Comparison of ENCODE assay signal across 27 mouse cellular contexts in the genomic region with DNA sequence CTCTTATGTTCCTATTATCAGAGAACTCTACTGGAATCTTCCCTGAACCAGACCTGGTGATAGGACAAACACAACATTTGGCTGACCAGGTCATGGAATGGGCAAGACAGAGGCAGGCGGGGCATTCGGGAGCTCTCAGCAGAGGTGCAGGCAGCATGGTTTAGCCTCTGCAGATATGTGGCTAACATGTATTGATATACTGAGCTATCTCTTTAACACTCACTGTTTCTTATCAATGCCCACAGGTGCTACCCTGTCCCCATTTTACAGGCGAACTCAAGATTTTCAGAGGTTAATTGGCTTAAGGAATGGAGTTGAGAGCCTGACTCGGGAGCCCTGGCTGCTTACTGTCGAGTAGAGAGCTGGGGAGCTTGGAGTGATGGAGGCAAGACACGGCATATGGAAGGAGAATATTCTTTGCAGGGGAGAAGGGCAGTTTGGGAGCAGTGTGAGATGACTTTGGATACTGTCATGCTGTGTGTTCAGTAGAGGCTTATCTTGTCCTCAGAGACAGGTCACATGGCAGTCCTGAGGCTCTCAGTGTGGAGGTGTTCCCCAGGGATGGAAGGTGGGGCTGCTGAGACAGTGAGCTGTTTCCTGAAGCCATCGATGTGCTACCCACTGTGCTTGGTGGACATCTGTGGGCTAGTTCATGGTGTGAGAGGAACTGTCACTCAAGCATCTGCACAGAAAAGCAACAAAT.
DNase-seq lines count a peak whose midpoint lies in the region; ATAC-seq and TF ChIP-seq lines count a peak whose summit lies in the region.
"Had no signal": no experiment of that assay in that cellular context is flagged by ENCODE, and none has a peak within 500 bp of the region (broad histone marks: within the 10 kb centered on the region; RNA-seq: fewer than 3 reads in every experiment).

No protein-coding gene starts in this region.

- no peaks in the 10 kb centered on the region for H3K36me3 ChIP-seq in liver, embryonic 12.5 days
- no peaks in the 10 kb centered on the region for H3K36me3 ChIP-seq in liver, postnatal 0 days (replicated peaks; ENCODE audit: insufficient read depth, low read length)
- H3K36me3 ChIP-seq in MEL (ENCODE audit: control insufficient read depth in 1 of 2, insufficient read depth in 2 of 2, low read length in 2 of 2) = no peaks in the 10 kb centered on the region
- no peaks in the 10 kb centered on the region for H3K36me3 ChIP-seq in liver, embryonic 14.5 days (replicated peaks; ENCODE audit: control insufficient read depth, insufficient read depth, low read depth)
- H3K36me3 ChIP-seq in forebrain, embryonic 13.5 days (ENCODE audit: poor library complexity, severe bottlenecking) = no peaks in the 10 kb centered on the region
- H3K36me3 ChIP-seq: embryonic facial prominence, embryonic 12.5 days; embryonic facial prominence, embryonic 15.5 days; forebrain, embryonic 15.5 days; heart, embryonic 12.5 days; heart, embryonic 15.5 days; hindbrain, embryonic 10.5 days; hindbrain, embryonic 13.5 days had no signal

- no peak for TF ChIP-seq CTCF in liver, postnatal 0 days (IDR thresholded peaks at IDR 0.05; ENCODE audit: low read depth)
- TF ChIP-seq CTCF in MEL (IDR thresholded peaks at IDR 0.05 in 2 of 3, conservative IDR thresholded peaks at IDR 0.05 in 1 of 3; ENCODE audit: control insufficient read depth in 1 of 3, insufficient read depth in 1 of 3, low read depth in 2 of 3, low read length in 3 of 3, poor library complexity in 1 of 3, severe bottlenecking in 1 of 3) = no peak
- TF ChIP-seq CTCF in liver, embryonic 14.5 days (IDR thresholded peaks at IDR 0.05; ENCODE audit: low read depth) = no peak

- no peak overlapping the region for H3K4me3 ChIP-seq in liver, embryonic 12.5 days
- no peak overlapping the region for H3K4me3 ChIP-seq in liver, postnatal 0 days (ENCODE audit: low read depth, low read length)
- no peak overlapping the region for H3K4me3 ChIP-seq in MEL (ENCODE audit: control insufficient read depth in 1 of 2, insufficient read depth in 1 of 2, low read depth in 2 of 2, low read length in 2 of 2)
- H3K4me3 ChIP-seq in liver, embryonic 14.5 days (ENCODE audit: insufficient read depth in 1 of 2, low read depth in 2 of 2, low read length in 2 of 2) = no peak overlapping the region
- H3K4me3 ChIP-seq in forebrain, embryonic 13.5 days = no peak overlapping the region
- H3K4me3 ChIP-seq: embryonic facial prominence, embryonic 12.5 days; embryonic facial prominence, embryonic 15.5 days; forebrain, embryonic 15.5 days; heart, embryonic 12.5 days; heart, embryonic 15.5 days; hindbrain, embryonic 10.5 days; hindbrain, embryonic 13.5 days had no signal

- no peak for DNase-seq in liver, postnatal 0 days
- DNase-seq in MEL (ENCODE audit: low read depth, low spot score) = peak; percentile 12
- DNase-seq in liver, embryonic 14.5 days (ENCODE audit: low read depth in 3 of 3, low spot score in 3 of 3) = no peak
- DNase-seq: adrenal gland, postnatal 10 days; adrenal gland, postnatal 36 days; B cell, adult 2 months; cerebellum, adult 11 months; cerebellum, adult 2 months; cerebellum, adult 9-11 months; cerebellum, postnatal 25 days; gastrocnemius, postnatal 25 days; heart, adult 18-20 months; heart, postnatal 10 days; heart, postnatal 36 days had no signal

- TF ChIP-seq EP300 in liver, postnatal 0 days (IDR thresholded peaks at IDR 0.05; ENCODE audit: low read depth) = no peak
- no peak for TF ChIP-seq EP300 in MEL (IDR thresholded peaks at IDR 0.05; ENCODE audit: low read depth in 1 of 2, low read length in 2 of 2)
- no peak for TF ChIP-seq EP300 in liver, embryonic 14.5 days (IDR thresholded peaks at IDR 0.05; ENCODE audit: low read depth)

- H3K4me2 ChIP-seq in liver, embryonic 12.5 days = no peak overlapping the region
- no peak overlapping the region for H3K4me2 ChIP-seq in liver, postnatal 0 days (ENCODE audit: low read depth, low read length)
- no peak overlapping the region for H3K4me2 ChIP-seq in liver, embryonic 14.5 days (ENCODE audit: low read depth)
- no peak overlapping the region for H3K4me2 ChIP-seq in forebrain, embryonic 13.5 days
- H3K4me2 ChIP-seq: embryonic facial prominence, embryonic 12.5 days; embryonic facial prominence, embryonic 15.5 days; forebrain, embryonic 15.5 days; heart, embryonic 12.5 days; heart, embryonic 15.5 days; hindbrain, embryonic 13.5 days had no signal

- no peak for TF ChIP-seq POLR2A in MEL (IDR thresholded peaks at IDR 0.05; ENCODE audit: control insufficient read depth in 1 of 2, insufficient read depth in 1 of 2, low read depth in 1 of 2, low read length in 2 of 2, poor library complexity in 1 of 2)

- H3K79me2 ChIP-seq in MEL (ENCODE audit: control insufficient read depth, insufficient read depth, low read length, poor library complexity) = no peaks in the 10 kb centered on the region

- no peak overlapping the region for H3K9ac ChIP-seq in liver, embryonic 12.5 days
- no peak overlapping the region for H3K9ac ChIP-seq in liver, postnatal 0 days (replicated peaks)
- no peak overlapping the region for H3K9ac ChIP-seq in MEL (ENCODE audit: control insufficient read depth, low read depth, low read length, poor library complexity, severe bottlenecking)
- H3K9ac ChIP-seq in liver, embryonic 14.5 days (replicated peaks) = no peak overlapping the region
- no peak overlapping the region for H3K9ac ChIP-seq in forebrain, embryonic 13.5 days
- H3K9ac ChIP-seq: embryonic facial prominence, embryonic 12.5 days; embryonic facial prominence, embryonic 15.5 days; forebrain, embryonic 15.5 days; heart, embryonic 12.5 days; heart, embryonic 15.5 days; hindbrain, embryonic 13.5 days had no signal

- H3K4me1 ChIP-seq in liver, embryonic 12.5 days = peaks cover 16% of the 10 kb centered on the region
- H3K4me1 ChIP-seq in liver, postnatal 0 days (ENCODE audit: insufficient read depth) = no peaks in the 10 kb centered on the region
- peaks cover 0 to 2% of the 10 kb centered on the region in 2 experiments; a peak in 2 of 4 replicates for H3K4me1 ChIP-seq in MEL (ENCODE audit: control insufficient read depth in 1 of 2, insufficient read depth in 2 of 2, low read length in 2 of 2)
- H3K4me1 ChIP-seq in liver, embryonic 14.5 days (replicated peaks; ENCODE audit: control insufficient read depth in 2 of 2, insufficient read depth in 2 of 2, low read length in 1 of 2) = peaks cover 0 to 5% of the 10 kb centered on the region in 2 experiments; a peak in 3 of 4 replicates
- H3K4me1 ChIP-seq in forebrain, embryonic 13.5 days = no peaks in the 10 kb centered on the region
- H3K4me1 ChIP-seq: embryonic facial prominence, embryonic 12.5 days; embryonic facial prominence, embryonic 15.5 days; forebrain, embryonic 15.5 days; hindbrain, embryonic 13.5 days had no signal

- TF ChIP-seq RAD21 in MEL (IDR thresholded peaks at IDR 0.05; ENCODE audit: low read depth, low read length) = no peak

- 38% methylated on average over 7 of the region's 7 CpGs for WGBS in liver, embryonic 12.5 days (ENCODE audit: insufficient replicate concordance)
- 68% methylated on average over 7 of the region's 7 CpGs for WGBS in liver, postnatal 0 days (ENCODE audit: insufficient replicate concordance)
- 44% methylated on average over 7 of the region's 7 CpGs for WGBS in liver, embryonic 14.5 days (ENCODE audit: insufficient replicate concordance)
- 74% methylated on average over 7 of the region's 7 CpGs for WGBS in forebrain, embryonic 13.5 days

- no peaks in the 10 kb centered on the region for H3K9me3 ChIP-seq in liver, embryonic 12.5 days (replicated peaks)
- H3K9me3 ChIP-seq in liver, postnatal 0 days (ENCODE audit: low read length) = no peaks in the 10 kb centered on the region
- no peaks in the 10 kb centered on the region for H3K9me3 ChIP-seq in MEL (replicated peaks; ENCODE audit: insufficient read depth, low read length)
- H3K9me3 ChIP-seq in liver, embryonic 14.5 days (ENCODE audit: control insufficient read depth, low read length) = no peaks in the 10 kb centered on the region
- H3K9me3 ChIP-seq in forebrain, embryonic 13.5 days (replicated peaks) = no peaks in the 10 kb centered on the region
- H3K9me3 ChIP-seq: embryonic facial prominence, embryonic 12.5 days; embryonic facial prominence, embryonic 15.5 days; forebrain, embryonic 15.5 days; heart, embryonic 15.5 days; hindbrain, embryonic 13.5 days had no signal

- H3K27me3 ChIP-seq in liver, embryonic 12.5 days (replicated peaks) = no peaks in the 10 kb centered on the region
- no peaks in the 10 kb centered on the region for H3K27me3 ChIP-seq in liver, postnatal 0 days (ENCODE audit: insufficient read depth, low read length)
- H3K27me3 ChIP-seq in MEL (ENCODE audit: control insufficient read depth in 1 of 2, insufficient read depth in 2 of 2, low read length in 2 of 2) = no peaks in the 10 kb centered on the region
- no peaks in the 10 kb centered on the region for H3K27me3 ChIP-seq in liver, embryonic 14.5 days (ENCODE audit: control insufficient read depth, insufficient read depth, low read length)
- no peaks in the 10 kb centered on the region for H3K27me3 ChIP-seq in forebrain, embryonic 13.5 days
- H3K27me3 ChIP-seq: embryonic facial prominence, embryonic 12.5 days; embryonic facial prominence, embryonic 15.5 days; forebrain, embryonic 15.5 days; heart, embryonic 12.5 days; heart, embryonic 15.5 days; hindbrain, embryonic 13.5 days; Patski had no signal

- ATAC-seq in liver, embryonic 12.5 days = peak; percentile 71
- ATAC-seq in liver, postnatal 0 days = no peak
- peak; percentile 73 for ATAC-seq in liver, embryonic 14.5 days (ENCODE audit: insufficient read depth)
- 0 out of 2 replicates have a peak, but pooled peaks have one; percentile 18 for ATAC-seq in megakaryocyte-erythroid progenitor cell, adult 5-6 weeks (replicated peaks; ENCODE audit: low FRiP score, low TSS enrichment, poor library complexity, severe bottlenecking)
- ATAC-seq in forebrain, embryonic 13.5 days = no peak
- no peak for ATAC-seq in megakaryocyte, adult 5-6 weeks (ENCODE audit: poor library complexity, severe bottlenecking)
- ATAC-seq: forebrain, embryonic 15.5 days; hindbrain, embryonic 16.5 days; Patski had no signal

- no peak overlapping the region for H3K27ac ChIP-seq in liver, embryonic 12.5 days
- no peak overlapping the region for H3K27ac ChIP-seq in liver, postnatal 0 days (ENCODE audit: low read depth)
- no peak overlapping the region for H3K27ac ChIP-seq in MEL (ENCODE audit: control insufficient read depth, low read depth, low read length)
- no peak overlapping the region for H3K27ac ChIP-seq in liver, embryonic 14.5 days
- H3K27ac ChIP-seq in forebrain, embryonic 13.5 days = no peak overlapping the region
- H3K27ac ChIP-seq: embryonic facial prominence, embryonic 12.5 days; embryonic facial prominence, embryonic 15.5 days; forebrain, embryonic 15.5 days; heart, embryonic 15.5 days; hindbrain, embryonic 10.5 days; hindbrain, embryonic 13.5 days had no signal

TF ChIP-seq in MEL, 35 proteins besides CTCF, POLR2A, EP300 and RAD21:
- TF ChIP-seq KAT2A (conservative IDR thresholded peaks at IDR 0.05; ENCODE audit: low read depth, low read length) (no peak), USF1 (IDR thresholded peaks at IDR 0.05; ENCODE audit: low read depth, low read length) (peak; percentile 20)

Comparison
In these comparisons a context has a peak if more than half of its experiments do, and no peak if none do; other contexts are left out.
1. ATAC-seq: peak in liver, embryonic 12.5 days (single experiment), liver, embryonic 14.5 days (single experiment) and megakaryocyte-erythroid progenitor cell, adult 5-6 weeks (single experiment); none in liver, postnatal 0 days (single experiment), forebrain, embryonic 13.5 days (single experiment) and megakaryocyte, adult 5-6 weeks (single experiment).